In the genomic region with DNA sequence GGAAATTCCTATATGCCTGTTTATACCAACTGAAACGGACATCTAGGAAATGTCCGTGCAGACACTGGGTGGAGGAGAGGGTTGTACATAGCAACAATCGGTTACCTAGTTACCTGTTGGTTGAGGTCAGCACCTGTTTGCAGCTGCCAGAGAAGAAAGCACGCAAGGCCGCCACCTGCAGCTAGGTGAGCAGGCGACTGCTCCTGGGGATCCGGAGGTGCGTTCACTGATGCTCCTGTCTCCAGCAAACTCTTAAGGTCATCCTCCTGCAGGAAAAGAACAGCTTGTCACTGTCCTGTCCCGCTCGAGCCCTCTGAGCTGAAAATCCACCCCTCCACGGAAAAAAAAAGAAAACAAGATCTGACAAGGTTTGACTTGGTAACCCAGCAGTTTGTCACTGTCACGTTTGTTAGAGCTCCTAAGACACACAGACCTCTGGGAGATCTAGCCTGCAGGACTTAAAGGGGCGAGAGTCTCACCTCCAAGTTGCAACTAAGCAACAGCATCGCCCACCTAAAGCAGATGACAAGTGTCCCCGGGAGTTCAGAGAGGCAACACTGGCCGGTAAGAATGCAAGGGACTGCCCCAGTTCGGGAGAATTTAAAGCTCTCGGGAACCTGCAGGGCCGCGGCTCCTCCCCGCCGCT, we compare ENCODE assay signal across 8 mouse cellular contexts. TPM values are rescaled to one million over a fixed set of nuclear protein-coding genes. Genes with fewer than 3 reads are reported as not detected.
DNase-seq lines count a peak whose midpoint lies in the region; ATAC-seq and TF ChIP-seq lines count a peak whose summit lies in the region.

TSS of gene Lrp2bp (plus strand) at position 166 of the 646 bp plus-strand sequence.

- no peak for DNase-seq in cerebellum, adult 11 months
- peak; percentile 13 for DNase-seq in urinary bladder, postnatal 25 days (ENCODE audit: low spot score)
- DNase-seq in urinary bladder, postnatal 10 days (ENCODE audit: low spot score): no peak
- peak; percentile 45 for DNase-seq in liver, adult 2 months (ENCODE audit: extremely low read depth, low read depth, low spot score)
- no peak for DNase-seq in ovary, postnatal 14 days (ENCODE audit: low spot score)

- peaks cover 21% of the 10 kb centered on the region for H3K36me3 ChIP-seq in hindbrain, embryonic 15.5 days
- H3K36me3 ChIP-seq in liver, adult 2 months (ENCODE audit: control insufficient read depth, insufficient read depth, low read length): peaks cover 16% of the 10 kb centered on the region; the same call in 1 of the 2 replicates
- peaks cover 14% of the 10 kb centered on the region for H3K36me3 ChIP-seq in myocyte (ENCODE audit: control insufficient read depth, insufficient read depth)

- no peaks in the 10 kb centered on the region for H3K79me2 ChIP-seq in liver, adult 2 months (ENCODE audit: control insufficient read depth, insufficient read depth, low read length)
- no peaks in the 10 kb centered on the region for H3K79me2 ChIP-seq in myocyte (ENCODE audit: control insufficient read depth, insufficient read depth)

- H3ac ChIP-seq in myocyte (ENCODE audit: control insufficient read depth, insufficient read length): peak within 1 kb of the TSS; percentile 27

- peak within 1 kb of the TSS; percentile 82 for H3K4me2 ChIP-seq in hindbrain, embryonic 15.5 days
- H3K4me2 ChIP-seq in myocyte (ENCODE audit: low read depth): peak within 1 kb of the TSS; percentile 91

- TF ChIP-seq CTCF in liver, adult 2 months (IDR thresholded peaks at IDR 0.05; ENCODE audit: low read depth, low read length): peak; percentile 29; the same call in 1 of the 2 replicates

- no peaks in the 10 kb centered on the region for H3K27me3 ChIP-seq in hindbrain, embryonic 15.5 days
- no peaks in the 10 kb centered on the region for H3K27me3 ChIP-seq in liver, adult 2 months (ENCODE audit: control insufficient read depth, insufficient read depth, low read length)
- H3K27me3 ChIP-seq in myocyte (ENCODE audit: control insufficient read depth, insufficient read depth, insufficient read length): no peaks in the 10 kb centered on the region

- 2% methylated on average over 22 of the region's 22 CpGs for WGBS in hindbrain, embryonic 15.5 days
- 3% methylated on average over 22 of the region's 22 CpGs for WGBS in liver, adult 2 months

- peak within 1 kb of the TSS; percentile 73 for H3K9ac ChIP-seq in hindbrain, embryonic 15.5 days
- peak within 1 kb of the TSS; percentile 75 for H3K9ac ChIP-seq in liver, adult 2 months (ENCODE audit: low read depth, low read length)

- H3K4me1 ChIP-seq in hindbrain, embryonic 15.5 days (replicated peaks): peaks cover 13% of the 10 kb centered on the region
- H3K4me1 ChIP-seq in liver, adult 2 months (ENCODE audit: control insufficient read depth, insufficient read depth, low read length): peaks cover 4% of the 10 kb centered on the region; the same call in 1 of the 2 replicates

- peak within 1 kb of the TSS; percentile 98 for H3K27ac ChIP-seq in hindbrain, embryonic 15.5 days (replicated peaks)
- peak within 1 kb of the TSS; percentile 78 for H3K27ac ChIP-seq in liver, adult 2 months (replicated peaks; ENCODE audit: insufficient read depth, low read depth, low read length)

- H3K9me3 ChIP-seq in hindbrain, embryonic 15.5 days: no peaks in the 10 kb centered on the region

- no peak for TF ChIP-seq POLR2A in liver, adult 2 months (IDR thresholded peaks at IDR 0.05; ENCODE audit: extremely low read depth, insufficient read depth, low read length)
- no peak for TF ChIP-seq POLR2A in myocyte (IDR thresholded peaks at IDR 0.05; ENCODE audit: insufficient read length, low read depth)

- H3K4me3 ChIP-seq in hindbrain, embryonic 15.5 days: peak within 1 kb of the TSS; percentile 57
- H3K4me3 ChIP-seq in liver, adult 2 months (ENCODE audit: insufficient read depth, low read depth, low read length): peak within 1 kb of the TSS; percentile 68
- H3K4me3 ChIP-seq in myocyte: peak within 1 kb of the TSS; percentile 33

- peak; percentile 29 for ATAC-seq in cerebellum, adult (ENCODE audit: insufficient number of reproducible peaks, low FRiP score, low TSS enrichment)
- peak; percentile 4; the same call in 1 of the 2 replicates for ATAC-seq in hindbrain, embryonic 15.5 days (ENCODE audit: low FRiP score, low read depth)

TF ChIP-seq in myocyte, 11 proteins besides CTCF, POLR2A, EP300 and RAD21:
- TF ChIP-seq POLR2AphosphoS2 (IDR thresholded peaks at IDR 0.05; ENCODE audit: insufficient read length, low read depth) (peak; percentile 34), MYOG (IDR thresholded peaks at IDR 0.05; ENCODE audit: control insufficient read depth in 1 of 3, insufficient read depth in 1 of 3, insufficient read length in 2 of 3, low read depth in 2 of 3) (no peak)

RNA-seq across cellular contexts. Expression of gene Lrp2bp, which starts in this region (rescaled TPM):
- polyA plus RNA-seq in hindbrain, embryonic 15.5 days (2015; fragmentation: Nextera tagmentation; extraction: Ambion mirVana): 0.43 and 0.51 TPM in 2 replicates
- 0.40 and 0.65 TPM in 2 replicates for total RNA-seq in liver, adult 2 months (2014; rRNA removed)
- 0.32 and 0.73 TPM in 2 replicates for polyA plus RNA-seq in liver, adult 2 months (2012; rRNA removed)
- polyA plus RNA-seq in myocyte (2012; fragmentation: generic; extraction: Trizol): 0.08 TPM

Comparison
In these comparisons a context has a peak if more than half of its experiments do, and no peak if none do; other contexts are left out.
1. Peak in ATAC-seq, H3K4me3 ChIP-seq, H3K27ac ChIP-seq, H3K9ac ChIP-seq and H3K4me2 ChIP-seq in hindbrain, embryonic 15.5 days; RNA of the gene not detected or under 1 TPM.
2. Peak in DNase-seq, H3K4me3 ChIP-seq, H3K27ac ChIP-seq and H3K9ac ChIP-seq in liver, adult 2 months; RNA of the gene not detected or under 1 TPM.